Mouse (Mus musculus) stomach, embryonic 14.5 days (tissue): ENCODE data around the gene Mrpl1. TPM values are rescaled to one million over a fixed set of nuclear protein-coding genes. Genes with fewer than 3 reads are reported as not detected.
A peak's percentile ranks its signal among the peaks of the same experiment; 100 is the strongest.

Experiments
- ATAC-seq: fragments of 200-750 bp; cut with Nextera tagmentation; 2 replicates; pipeline ENCODE4 v1.8.0; 2017; ENCODE audit warnings: low read depth, moderate TSS enrichment; ENCODE audit not compliant: insufficient number of reproducible peaks, insufficient read depth, low FRiP score
- H3K27ac ChIP-seq: fragments of 300-500 bp; sonication (generic); 2 replicates; pipeline ENCODE4 v1.5.1; 2014; ENCODE audit warnings: mild to moderate bottlenecking, low read length, moderate library complexity, mixed read lengths
- H3K27me3 ChIP-seq: fragments of 300-500 bp; sonication (generic); 2 replicates; pipeline ENCODE4 v1.6.1; 2014; ENCODE audit warnings: low read length, control low read depth, mixed read lengths; ENCODE audit not compliant: control insufficient read depth, insufficient read depth
- H3K36me3 ChIP-seq: fragments of 300-500 bp; sonication (generic); 2 replicates; pipeline ENCODE4 v1.6.1; 2014; ENCODE audit warnings: mild to moderate bottlenecking, control low read depth, low read length, moderate library complexity, mixed read lengths; ENCODE audit not compliant: control insufficient read depth, insufficient read depth
- H3K4me1 ChIP-seq: fragments of 300-500 bp; sonication (generic); 2 replicates; pipeline ENCODE4 v1.6.1; 2014; ENCODE audit warnings: low read length, control low read depth, mixed read lengths; ENCODE audit not compliant: control insufficient read depth, insufficient read depth
- H3K4me2 ChIP-seq: fragments of 300-500 bp; sonication (generic); replicated peaks from 2 replicates; pipeline ENCODE4 v1.6.1; 2014; ENCODE audit warnings: low read depth, low read length, control low read depth
- H3K4me3 ChIP-seq: fragments of 300-500 bp; sonication (generic); 2 replicates; pipeline ENCODE4 v1.5.1; 2014; ENCODE audit warnings: low read depth, low read length, control low read depth
- H3K9ac ChIP-seq: fragments of 300-500 bp; sonication (generic); replicated peaks from 2 replicates; pipeline ENCODE4 v1.6.1; 2014; ENCODE audit warnings: low read depth, mild to moderate bottlenecking, control low read depth, low read length, moderate library complexity, mixed read lengths
- H3K9me3 ChIP-seq: fragments of 300-500 bp; sonication (generic); 2 replicates; pipeline ENCODE4 v1.6.1; 2016; ENCODE audit warnings: low read depth, low read length, control low read depth; ENCODE audit not compliant: control insufficient read depth
- WGBS: fragments of 180-500 bp; shearing (Covaris S2); extraction: QIAGEN DNeasy Blood & Tissue Kit; methylation state at CpG from one replicate; pipeline ENCODE4 v1.1.7; 2014; 5-methylcytosine and 5-hydroxymethylcytosine counted together
- polyA plus RNA-seq: library from polyadenylated mRNA; unstranded; fragments of >200 nt; fragmentation: Nextera tagmentation; extraction: Ambion mirVana; gene quantifications from 2 replicates; pipeline ENCODE4 v1.2.1, GENCODE M21; 2014

Gene Mrpl1
- polyA plus RNA-seq, 1 experiment from 2014 or later = 21.2 TPM

GRCm38 (mm10) chr5:96218648-96219047, 9.4 kb downstream of the Mrpl1 start:
- peaks cover 8% of the 10 kb centered on the region for H3K4me1 ChIP-seq
- no peak overlapping the region for H3K4me2 ChIP-seq
- H3K36me3 ChIP-seq = peaks cover 4% of the 10 kb centered on the region
- ATAC-seq = no peak
- H3K27me3 ChIP-seq = no peaks in the 10 kb centered on the region
- no peaks in the 10 kb centered on the region for H3K9me3 ChIP-seq
- 78% methylated on average over 3 of the region's 3 CpGs for whole genome bisulfite sequencing
- no peak overlapping the region for H3K4me3 ChIP-seq
- no peak overlapping the region for H3K9ac ChIP-seq
- H3K27ac ChIP-seq = no peak overlapping the region

GRCm38 (mm10) chr5:96219512-96219911, 10.2 kb downstream of the Mrpl1 start:
- Histone ChIP-seq H3K9ac (no peak overlapping the region), H3K36me3 (no peaks in the 10 kb centered on the region; the same call in none of the 2 replicates), H3K27ac (no peak overlapping the region), H3K9me3 (no peaks in the 10 kb centered on the region), H3K4me2 (no peak overlapping the region), H3K27me3 (no peaks in the 10 kb centered on the region), H3K4me3 (no peak overlapping the region), H3K4me1 (peaks cover 8% of the 10 kb centered on the region)
- WGBS = 61% methylated on average over 4 of the region's 4 CpGs
- ATAC-seq = no peak

- peaks cover 1% of the 10 kb centered on the region; the same call in 1 of the 2 replicates for H3K36me3 ChIP-seq
- WGBS = 87% methylated on average over 1 of the region's 1 CpGs
- ATAC-seq = no peak
Observed at GRCm38 (mm10) chr5:96221298-96221697, 12.0 kb downstream of the Mrpl1 start.

GRCm38 (mm10) chr5:96221812-96222585, 12.7 kb downstream of the Mrpl1 start:
- WGBS = 48% methylated on average over 5 of the region's 5 CpGs
- no peaks in the 10 kb centered on the region for H3K9me3 ChIP-seq
- no peaks in the 10 kb centered on the region for H3K27me3 ChIP-seq
- no peak overlapping the region for H3K4me2 ChIP-seq
- H3K4me1 ChIP-seq = peaks cover 8% of the 10 kb centered on the region
- peak overlapping the region; percentile 40; the same call in 1 of the 2 replicates for H3K27ac ChIP-seq
- ATAC-seq = peak; percentile 84
- H3K36me3 ChIP-seq = peaks cover 5% of the 10 kb centered on the region
- H3K4me3 ChIP-seq = no peak overlapping the region
- H3K9ac ChIP-seq = no peak overlapping the region

More at GRCm38 (mm10) chr5:96221298-96221697, 12.0 kb downstream of the Mrpl1 start:
- H3K4me2 ChIP-seq = no peak overlapping the region
- H3K27me3 ChIP-seq = no peaks in the 10 kb centered on the region
- no peak overlapping the region for H3K4me3 ChIP-seq
- H3K9ac ChIP-seq = no peak overlapping the region
- H3K27ac ChIP-seq = no peak overlapping the region
- H3K4me1 ChIP-seq = peaks cover 8% of the 10 kb centered on the region
- H3K9me3 ChIP-seq = no peaks in the 10 kb centered on the region

GRCm38 (mm10) chr5:96222964-96223363, 13.7 kb downstream of the Mrpl1 start:
- no peak overlapping the region for H3K27ac ChIP-seq
- WGBS = 89% methylated on average over 3 of the region's 3 CpGs

GRCm38 (mm10) chr5:96226490-96226889, 17.2 kb downstream of the Mrpl1 start:
- no peak overlapping the region for H3K27ac ChIP-seq
- H3K9me3 ChIP-seq = no peaks in the 10 kb centered on the region
- no peak overlapping the region for H3K4me2 ChIP-seq
- no peak for ATAC-seq
- no peak overlapping the region for H3K9ac ChIP-seq
- H3K36me3 ChIP-seq = peaks cover 9% of the 10 kb centered on the region
- no peaks in the 10 kb centered on the region for H3K27me3 ChIP-seq
- 97% methylated on average over 8 of the region's 8 CpGs for WGBS
- peaks cover 8% of the 10 kb centered on the region for H3K4me1 ChIP-seq
- H3K4me3 ChIP-seq = no peak overlapping the region

More at GRCm38 (mm10) chr5:96222964-96223363, 13.7 kb downstream of the Mrpl1 start:
- ATAC-seq = no peak
- H3K27me3 ChIP-seq = no peaks in the 10 kb centered on the region
- no peaks in the 10 kb centered on the region for H3K9me3 ChIP-seq
- H3K4me1 ChIP-seq = peaks cover 8% of the 10 kb centered on the region
- H3K4me2 ChIP-seq = no peak overlapping the region
- H3K9ac ChIP-seq = no peak overlapping the region
- H3K4me3 ChIP-seq = no peak overlapping the region
- H3K36me3 ChIP-seq = peaks cover 5% of the 10 kb centered on the region

GRCm38 (mm10) chr5:96228967-96229366, 19.7 kb downstream of the Mrpl1 start:
- Histone ChIP-seq H3K9ac (no peak overlapping the region), H3K9me3 (no peaks in the 10 kb centered on the region), H3K27me3 (no peaks in the 10 kb centered on the region), H3K4me3 (no peak overlapping the region), H3K4me1 (no peaks in the 10 kb centered on the region), H3K36me3 (peaks cover 9% of the 10 kb centered on the region), H3K4me2 (no peak overlapping the region), H3K27ac (no peak overlapping the region)
- no peak for ATAC-seq
- WGBS = 91% methylated on average over 2 of the region's 2 CpGs

GRCm38 (mm10) chr5:96238797-96239196, 29.5 kb downstream of the Mrpl1 start:
- Histone ChIP-seq H3K27ac (no peak overlapping the region), H3K9ac (no peak overlapping the region), H3K4me1 (no peaks in the 10 kb centered on the region), H3K9me3 (no peaks in the 10 kb centered on the region), H3K36me3 (peaks cover 10% of the 10 kb centered on the region), H3K4me3 (no peak overlapping the region), H3K4me2 (no peak overlapping the region), H3K27me3 (no peaks in the 10 kb centered on the region)
- 90% methylated on average over 5 of the region's 5 CpGs for WGBS
- ATAC-seq = no peak
